Mouse (Mus musculus) large intestine, adult 2 months (tissue): ENCODE results near the gene Emc1. TPM values are rescaled to one million over a fixed set of nuclear protein-coding genes. Genes with fewer than 3 reads are reported as not detected.

Experiments
- DNase-seq: peaks from one replicate; pipeline ENCODE4 v3.0.0-alpha.2; 2012; ENCODE audit warnings: low read depth, low spot score
- WGBS: fragments of 180-500 bp; shearing (Covaris S2); methylation state at CpG from one replicate; pipeline ENCODE4 v1.1.7; 2018; 5-methylcytosine and 5-hydroxymethylcytosine counted together
- polyA plus RNA-seq: library from polyadenylated mRNA; depleted of rRNA; stranded (reverse); fragments of >200 nt; gene quantifications from 2 replicates; pipeline ENCODE4 v1.2.3, GENCODE M21; 2012; rRNA removed

Gene Emc1
- 16.5 and 25.4 TPM in 2 replicates for polyA plus RNA-seq

- peak; percentile 48 for DNase-seq
- under 1% methylated on average over 64 of the region's 64 CpGs for WGBS
Observed at GRCm38 (mm10) chr4:139351931-139352711, at the start of gene Emc1, which contains the start of the genes Mrto4 and Ubr4. Gene Emc1, plus strand, starts transcription at chr4:139352587. Gene Mrto4, minus strand, starts transcription at chr4:139352576. Gene Ubr4, plus strand, starts transcription at chr4:139352609.

- WGBS, result 90% methylated on average over 3 of the region's 3 CpGs
- no peak for DNase-seq
Observed at GRCm38 (mm10) chr4:139305521-139305920, 46.9 kb upstream of the Emc1 start.

- WGBS, result 90% methylated on average over 5 of the region's 5 CpGs
- no peak for DNase-seq
Observed at GRCm38 (mm10) chr4:139307916-139308315, 44.5 kb upstream of the Emc1 start.

GRCm38 (mm10) chr4:139309651-139310050, 42.7 kb upstream of the Emc1 start:
- DNase-seq, result no peak
- WGBS, result 28% methylated on average over 6 of the region's 6 CpGs

GRCm38 (mm10) chr4:139310171-139310898, 42.1 kb upstream of the Emc1 start, which contains the start of the genes Pqlc2 and Akr7a5:
Gene Pqlc2, minus strand, starts transcription at chr4:139310708.
Gene Akr7a5, plus strand, starts transcription at chr4:139310744.
- DNase-seq, result peak; percentile 64
- under 1% methylated on average over 63 of the region's 63 CpGs for WGBS

GRCm38 (mm10) chr4:139310899-139311701, 41.3 kb upstream of the Emc1 start:
- peak; percentile 18 for DNase-seq

GRCm38 (mm10) chr4:139311707-139312106, 40.7 kb upstream of the Emc1 start:
- peak; percentile 22 for DNase-seq
- 18% methylated on average over 14 of the region's 14 CpGs for WGBS

More at GRCm38 (mm10) chr4:139310899-139311701, 41.3 kb upstream of the Emc1 start:
- WGBS, result 2% methylated on average over 52 of the region's 53 CpGs

GRCm38 (mm10) chr4:139312632-139313031, 39.8 kb upstream of the Emc1 start:
- WGBS, result 55% methylated on average over 4 of the region's 4 CpGs
- DNase-seq, result no peak

GRCm38 (mm10) chr4:139318449-139318848, 33.9 kb upstream of the Emc1 start:
- WGBS, result 86% methylated on average over 11 of the region's 11 CpGs
- DNase-seq, result no peak

GRCm38 (mm10) chr4:139319740-139320139, 32.6 kb upstream of the Emc1 start:
- 90% methylated on average over 4 of the region's 4 CpGs for WGBS
- DNase-seq, result no peak

GRCm38 (mm10) chr4:139330605-139331004, 21.8 kb upstream of the Emc1 start:
- DNase-seq, result peak; percentile 94
- 6% methylated on average over 10 of the region's 10 CpGs for WGBS

- 26% methylated on average over 7 of the region's 9 CpGs for WGBS
- no peak for DNase-seq
Observed at GRCm38 (mm10) chr4:139334631-139335295, 17.6 kb upstream of the Emc1 start.

- 29% methylated on average over 7 of the region's 7 CpGs for WGBS
- DNase-seq, result no peak
Observed at GRCm38 (mm10) chr4:139335507-139335906, 16.9 kb upstream of the Emc1 start.

GRCm38 (mm10) chr4:139336822-139337483, 15.4 kb upstream of the Emc1 start:
- DNase-seq, result peak; percentile 87
- 22% methylated on average over 24 of the region's 24 CpGs for WGBS

- whole genome bisulfite sequencing, result 58% methylated on average over 33 of the region's 33 CpGs
- no peak for DNase-seq
Observed at GRCm38 (mm10) chr4:139338145-139338544, 14.2 kb upstream of the Emc1 start.

- DNase-seq, result no peak
- 77% methylated on average over 4 of the region's 4 CpGs for WGBS
Observed at GRCm38 (mm10) chr4:139340835-139341234, 11.6 kb upstream of the Emc1 start.

GRCm38 (mm10) chr4:139341556-139342233, 10.7 kb upstream of the Emc1 start:
- 42% methylated on average over 7 of the region's 7 CpGs for WGBS
- no peak for DNase-seq

- whole genome bisulfite sequencing, result 46% methylated on average over 5 of the region's 5 CpGs
- DNase-seq, result no peak
Observed at GRCm38 (mm10) chr4:139343718-139344117, 8.7 kb upstream of the Emc1 start.
